Mouse (Mus musculus) adrenal gland, postnatal 4 days (tissue): ENCODE results near the gene Lrrc72. TPM values are rescaled to one million over a fixed set of nuclear protein-coding genes. Genes with fewer than 3 reads are reported as not detected.

Source experiments
- DNase-seq, 2 experiments: peaks; one replicate each; pipeline ENCODE4 v3.0.0; 2021 to 2022; ENCODE audit warnings: low spot score in 2 of 2, mixed read lengths in 2 of 2
- total RNA-seq, 2 experiments: library from RNA; stranded (reverse); gene quantifications; 2 replicates each; pipeline ENCODE4 v1.2.3; 2021

The Lrrc72 gene
- total RNA-seq, 2 experiments from 2014 or later, result not detected

- DNase-seq, result no peak
These were observed 62.9 kb downstream of the Lrrc72 start for GRCm38 (mm10) chr12:36190343-36190742.

- no peak for DNase-seq
These were observed 63.6 kb downstream of the Lrrc72 start for GRCm38 (mm10) chr12:36189610-36190009.

DNA sequence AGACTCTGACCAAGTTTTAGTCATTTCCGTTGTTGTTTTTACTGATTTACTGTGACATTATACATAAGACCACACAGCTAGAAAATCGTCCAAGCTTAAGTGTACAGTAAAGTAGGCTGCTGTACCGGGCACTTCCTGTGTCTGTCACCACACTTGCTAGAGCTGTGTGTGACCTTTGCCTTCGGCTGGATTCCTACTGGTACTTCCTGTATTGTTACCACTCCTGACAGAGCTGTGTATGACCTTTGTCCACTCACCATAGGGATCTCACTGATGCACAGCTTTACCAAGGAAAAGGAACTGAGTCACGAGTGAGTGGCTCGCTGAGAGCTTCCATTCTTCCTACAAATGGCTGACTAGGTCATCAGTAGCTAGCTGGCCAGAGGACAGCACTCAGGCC lies 66.1 kb downstream of the Lrrc72 start:
- no peak for DNase-seq

DNA sequence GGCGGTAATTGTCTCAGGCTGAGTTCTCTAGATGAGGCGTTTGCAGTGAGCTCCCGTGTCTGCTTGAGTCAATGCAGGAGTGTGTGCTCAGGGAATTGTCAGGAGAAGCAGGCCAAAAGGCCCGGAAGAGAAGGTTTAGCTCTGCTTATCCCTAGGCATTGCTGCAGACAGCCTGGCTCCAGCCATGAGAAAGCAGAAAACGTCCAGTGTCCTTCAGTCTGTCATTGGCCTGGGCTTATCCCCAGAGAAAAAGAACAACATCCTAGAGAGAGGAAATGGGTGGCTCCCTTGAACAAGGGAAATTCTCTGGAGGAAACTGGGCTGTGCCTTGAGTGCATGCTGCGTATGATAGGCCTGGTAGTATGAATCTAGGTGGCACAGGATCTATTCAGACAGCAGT lies 70.6 kb downstream of the Lrrc72 start:
- no peak for DNase-seq

GRCm38 (mm10) chr12:36177227-36177626 lies 76.0 kb downstream of the Lrrc72 start:
- DNase-seq, result no peak

DNA sequence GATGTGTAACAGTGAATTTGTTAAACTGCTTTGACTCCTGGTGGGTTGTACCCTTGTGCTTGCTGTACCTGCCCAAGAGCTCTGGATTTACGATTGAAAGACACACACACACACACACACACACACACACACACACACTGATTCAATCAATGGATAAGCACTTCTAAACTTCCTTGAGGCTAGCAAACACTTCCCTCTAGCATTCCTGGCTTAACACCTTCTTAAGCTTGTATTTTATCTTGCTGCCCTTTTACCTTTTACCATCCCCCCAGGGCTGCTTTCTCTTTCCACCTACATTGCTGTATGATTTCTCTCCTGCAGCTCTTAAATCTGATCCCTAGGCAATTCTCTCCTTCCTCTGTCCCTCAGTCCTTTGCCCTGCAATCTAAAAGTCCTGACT lies 87.9 kb downstream of the Lrrc72 start:
- no peak for DNase-seq

GRCm38 (mm10) chr12:36164126-36164791 lies 88.9 kb downstream of the Lrrc72 start:
- DNase-seq, result no peak

Other genes with a start within 250 kb of the Lrrc72 start
- 10 to 100 TPM; 25.0 to 28.6 TPM for gene Tspan13, start 210.9 kb downstream of the Lrrc72 start, total RNA-seq
- 10 to 100 TPM; 44.6 to 45.5 TPM for gene Ankmy2, start 96.3 kb downstream of the Lrrc72 start, total RNA-seq
- 10 to 100 TPM; 51.0 to 61.0 TPM for gene Bzw2, start 95.3 kb downstream of the Lrrc72 start, total RNA-seq
- gene Sostdc1, start 60.7 kb upstream of the Lrrc72 start, total RNA-seq, result 10 to 100 TPM in 1 of 2 experiments, 1 to 10 TPM in 1; 6.6 to 28.8 TPM
- gene Ispd, start 128.1 kb upstream of the Lrrc72 start, total RNA-seq, result 10 to 100 TPM in 1 of 2 experiments, 1 to 10 TPM in 1; 8.3 to 10.7 TPM
- 1 to 10 TPM; 2.5 to 3.5 TPM for gene D630036H23Rik, start 128.8 kb upstream of the Lrrc72 start, total RNA-seq